Mouse (Mus musculus) inflammation-experienced regulatory T-cells, adult 16 weeks (primary cell): ENCODE results near the gene Tmem185b. TPM values are rescaled to one million over a fixed set of nuclear protein-coding genes. Genes with fewer than 3 reads are reported as not detected.

Experiments
- polyA plus RNA-seq: library from polyadenylated mRNA; unstranded; fragments of 100-300 nt; shearing (Covaris generic); gene quantifications from one replicate; pipeline ENCODE4 v1.2.1, GENCODE M21; 2017

Gene Tmem185b
- 33.1 TPM for polyA plus RNA-seq

DNA sequence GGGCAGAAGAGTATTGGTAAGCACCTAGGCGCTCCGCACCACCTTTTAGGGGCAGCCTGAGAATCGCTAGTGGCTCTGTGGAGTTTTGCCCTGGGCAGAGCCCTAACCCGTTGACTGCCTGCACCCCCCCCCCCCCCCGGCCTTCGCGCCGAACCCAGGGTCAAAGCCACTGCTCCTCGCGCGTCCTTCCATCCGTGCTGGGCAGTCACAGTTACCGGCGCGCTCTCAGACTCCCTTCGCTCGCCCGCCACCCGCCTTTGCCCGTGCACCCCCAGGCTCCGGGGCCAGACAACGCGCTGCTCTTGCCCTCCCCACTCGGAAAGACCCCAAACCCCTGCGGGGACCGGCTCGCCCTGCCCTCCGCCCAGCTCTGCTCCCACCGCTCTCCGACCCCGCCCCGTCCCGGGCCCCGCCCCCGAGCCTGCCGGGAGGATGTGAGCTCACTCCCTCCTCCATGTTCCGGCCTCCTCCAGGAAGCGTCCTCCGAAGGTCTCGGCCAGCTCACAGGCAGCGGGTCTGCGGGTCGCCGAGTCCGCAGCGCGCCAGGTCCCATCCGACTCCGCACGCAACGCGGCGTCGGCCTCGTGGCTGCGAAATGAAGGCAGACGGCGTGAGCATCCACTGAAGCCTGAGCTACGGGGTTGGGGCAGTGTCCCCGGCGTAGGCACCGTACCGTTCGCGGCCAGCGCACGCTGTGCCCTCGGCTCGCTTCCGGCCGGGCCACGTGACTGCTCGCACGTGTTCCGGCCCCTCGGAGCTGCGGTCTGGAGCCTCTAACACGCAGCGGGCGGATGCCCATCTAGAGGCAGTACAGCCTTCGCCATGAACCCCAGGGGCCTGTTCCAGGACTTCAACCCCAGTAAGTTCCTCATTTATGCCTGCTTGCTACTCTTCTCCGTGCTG, at the start of gene Tmem185b:
Gene Tmem185b, plus strand, starts transcription at position 472 of the 903 bp plus-strand sequence.

DNA sequence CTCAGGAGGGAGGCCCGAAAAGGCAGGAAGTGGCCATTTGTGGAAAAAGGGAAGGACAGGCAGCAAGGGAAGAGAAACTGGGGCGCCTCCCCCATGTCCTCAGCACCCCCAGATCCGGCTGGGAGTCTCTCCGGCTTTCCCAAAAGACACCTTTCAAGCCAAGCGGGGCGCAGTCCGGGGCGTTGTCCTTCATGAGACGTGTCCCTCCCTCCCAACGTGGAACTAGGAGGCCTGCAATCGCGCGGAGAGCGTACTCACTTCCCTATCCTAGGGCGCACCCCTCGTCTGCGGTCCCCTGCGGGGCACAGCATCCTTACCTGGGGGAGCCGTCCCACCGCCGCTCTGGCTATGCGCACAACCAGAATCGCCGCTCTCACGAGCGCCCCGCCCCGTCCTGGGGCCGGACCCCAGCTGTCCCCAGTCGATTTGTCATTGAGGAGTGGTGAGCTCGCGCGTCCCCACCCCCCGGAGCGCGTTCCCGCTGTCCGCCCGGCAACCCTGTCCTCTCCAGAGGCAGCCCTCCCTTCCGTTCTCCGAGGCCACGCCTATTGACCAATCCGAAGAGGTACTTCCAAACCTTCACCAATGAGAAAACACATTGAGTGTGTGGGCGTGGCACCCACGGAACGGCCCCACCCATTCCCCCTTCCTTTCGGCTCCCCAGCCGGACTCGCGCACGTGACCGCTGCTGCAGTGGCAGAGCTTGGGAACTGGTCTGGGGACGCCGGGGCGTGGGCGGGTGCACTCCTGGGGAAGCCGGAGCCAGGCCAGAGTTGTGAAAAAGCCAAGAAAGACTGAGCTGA, 21.5 kb upstream of the Tmem185b start, which contains the start of gene Ralb:
Gene Ralb, minus strand, starts transcription at position 535 of the 803 bp plus-strand sequence.

Other genes starting within 250 kb of the Tmem185b start
- not detected for gene Inhbb, start 103.9 kb upstream of the Tmem185b start, polyA plus RNA-seq
- 27.3 TPM for gene Ralb, start 21.4 kb upstream of the Tmem185b start, polyA plus RNA-seq
- 1.8 TPM for gene Epb41l5, start 122.8 kb downstream of the Tmem185b start, polyA plus RNA-seq